In the genomic region with DNA sequence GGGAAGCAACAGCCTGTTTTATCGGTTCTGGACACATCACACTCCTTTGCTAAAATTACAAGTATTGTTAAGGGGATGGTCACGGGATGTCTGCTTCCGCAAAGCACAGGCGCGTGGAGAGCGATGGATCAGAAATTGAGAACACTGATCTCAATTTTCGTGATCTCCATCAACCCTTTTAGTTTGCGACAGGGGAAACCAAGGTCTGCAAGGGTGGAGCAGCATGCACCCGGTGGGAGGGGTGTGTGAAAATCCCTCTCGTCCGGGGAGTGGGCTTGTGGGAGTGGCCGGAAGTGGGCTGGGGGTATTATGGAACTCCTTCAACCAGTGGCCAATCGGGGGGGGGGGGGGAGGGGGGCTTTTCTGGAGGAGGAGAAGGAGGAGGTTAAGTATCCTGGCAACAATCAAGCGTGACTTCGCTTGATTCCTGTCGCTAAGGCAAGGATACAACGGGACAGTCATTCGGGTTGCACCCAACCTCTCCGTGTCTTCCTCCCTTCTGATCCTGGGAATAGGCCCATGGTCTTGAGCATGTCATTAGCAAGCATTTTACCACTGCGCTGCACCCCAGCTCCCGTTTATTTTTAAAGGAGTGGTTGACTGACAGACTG, we compare ENCODE assay signal across 8 mouse cellular contexts. TPM values are rescaled to one million over a fixed set of nuclear protein-coding genes. Genes with fewer than 3 reads are reported as not detected.
A peak's percentile ranks its signal among the peaks of the same experiment; 100 is the strongest.
DNase-seq lines count a peak whose midpoint lies in the region; ATAC-seq lines count a peak whose summit lies in the region.

No protein-coding gene starts in this region.

- H3K4me2 ChIP-seq in stomach, embryonic 15.5 days: peak overlapping the region; percentile 93

- peak; percentile 42 for ATAC-seq in granulocyte monocyte progenitor cell, adult 5-6 weeks (replicated peaks; ENCODE audit: poor library complexity, severe bottlenecking)
- ATAC-seq in megakaryocyte progenitor cell, adult 5-6 weeks (replicated peaks; ENCODE audit: poor library complexity): peak; percentile 13
- ATAC-seq in stomach, embryonic 15.5 days (ENCODE audit: insufficient read depth, low FRiP score, low read depth): peak; percentile 33; the same call in 1 of the 2 replicates

- WGBS in stomach, embryonic 15.5 days: under 1% methylated on average over 20 of the region's 21 CpGs

- H3K9ac ChIP-seq in stomach, embryonic 15.5 days: peak overlapping the region; percentile 39; the same call in 1 of the 2 replicates

- no peaks in the 10 kb centered on the region for H3K27me3 ChIP-seq in stomach, embryonic 15.5 days (replicated peaks)

- no peak overlapping the region for H3K27ac ChIP-seq in stomach, embryonic 15.5 days

- 0 out of 2 replicates have a peak, but pooled peaks cover 2% of the 10 kb centered on the region for H3K4me1 ChIP-seq in stomach, embryonic 15.5 days

- peak overlapping the region; percentile 70 for H3K4me3 ChIP-seq in stomach, embryonic 15.5 days (replicated peaks)

- DNase-seq in 3T3-L1 (ENCODE audit: low read depth, low spot score): peak; percentile 48
- DNase-seq in CD4-positive, CD25-positive, alpha-beta regulatory T cell, adult 2 months (ENCODE audit: low read depth, low spot score): peak; percentile 41
- peak; percentile 65 to 75 for DNase-seq in cerebellum, postnatal 10 days
- DNase-seq in layer of hippocampus, postnatal 25 days (ENCODE audit: extremely low spot score in 1 of 2, low spot score in 1 of 2): peak; percentile 31
- DNase-seq in ovary, postnatal 10 days (ENCODE audit: low spot score): no peak

- no peaks in the 10 kb centered on the region for H3K9me3 ChIP-seq in stomach, embryonic 15.5 days

- no peaks in the 10 kb centered on the region for H3K36me3 ChIP-seq in stomach, embryonic 15.5 days

RNA-seq across cellular contexts. Expression of a gene that starts 0.7 kb away (rescaled TPM):
- 54.5 and 58.4 TPM in 2 replicates for total RNA-seq in granulocyte monocyte progenitor cell, adult 5-6 weeks (2014; fragmentation: Nextera tagmentation)
- total RNA-seq in granulocyte monocyte progenitor cell, adult 5-6 weeks (2017): 57.2 and 65.3 TPM in 2 replicates
- total RNA-seq in layer of hippocampus, postnatal 25 days (2021): 100 to 1,000 TPM in 1 of 2 experiments, 10 to 100 TPM in 1; 99.1 to 114 TPM
- 66.9 and 67.8 TPM in 2 replicates for total RNA-seq in megakaryocyte progenitor cell, adult 5-6 weeks (2015)
- 54.1 and 55.1 TPM in 2 replicates for total RNA-seq in megakaryocyte progenitor cell, adult 5-6 weeks (2017)
- polyA plus RNA-seq in stomach, embryonic 15.5 days (2015; fragmentation: Nextera tagmentation; extraction: Ambion mirVana): 15.8 and 16.3 TPM in 2 replicates

RNA-seq across cellular contexts. Expression of a gene that starts 54.3 kb away (rescaled TPM):
- total RNA-seq in granulocyte monocyte progenitor cell, adult 5-6 weeks (2014; fragmentation: Nextera tagmentation): 259 and 278 TPM in 2 replicates
- 377 and 496 TPM in 2 replicates for total RNA-seq in granulocyte monocyte progenitor cell, adult 5-6 weeks (2017)
- 100 to 1,000 TPM; 138 to 145 TPM for total RNA-seq in layer of hippocampus, postnatal 25 days (2021)
- total RNA-seq in megakaryocyte progenitor cell, adult 5-6 weeks (2015): 277 and 292 TPM in 2 replicates
- 426 and 503 TPM in 2 replicates for total RNA-seq in megakaryocyte progenitor cell, adult 5-6 weeks (2017)
- 410 and 426 TPM in 2 replicates for polyA plus RNA-seq in stomach, embryonic 15.5 days (2015; fragmentation: Nextera tagmentation; extraction: Ambion mirVana)

RNA-seq across cellular contexts. Expression of a gene that starts 54.7 kb away (rescaled TPM):
- 1,481 and 1,500 TPM in 2 replicates for total RNA-seq in granulocyte monocyte progenitor cell, adult 5-6 weeks (2014; fragmentation: Nextera tagmentation)
- 1,312 and 1,646 TPM in 2 replicates for total RNA-seq in granulocyte monocyte progenitor cell, adult 5-6 weeks (2017)
- total RNA-seq in layer of hippocampus, postnatal 25 days (2021): 100 to 1,000 TPM; 444 to 529 TPM
- total RNA-seq in megakaryocyte progenitor cell, adult 5-6 weeks (2015): 1,568 and 1,722 TPM in 2 replicates
- 1,303 and 1,754 TPM in 2 replicates for total RNA-seq in megakaryocyte progenitor cell, adult 5-6 weeks (2017)
- polyA plus RNA-seq in stomach, embryonic 15.5 days (2015; fragmentation: Nextera tagmentation; extraction: Ambion mirVana): 1,728 and 1,813 TPM in 2 replicates
